Mouse (Mus musculus) cerebellum, adult 2 months (tissue): ENCODE results near the gene Ruvbl2. TPM values are rescaled to one million over a fixed set of nuclear protein-coding genes. Genes with fewer than 3 reads are reported as not detected.
"Not testable (repeated sequence)": the region's sequence is repeated elsewhere in the genome, so short reads cannot be mapped to it uniquely, and the experiment has no call there.

Experiments
- DNase-seq, 2 experiments: peaks; one replicate each; pipeline ENCODE4 v3.0.0; 2021
- H3K27ac ChIP-seq: fragments of 200-500 bp; 2 replicates; pipeline ENCODE4 v1.5.1; 2012; ENCODE audit warnings: low read length, control low read depth, inconsistent platforms; ENCODE audit not compliant: insufficient read depth
- H3K27me3 ChIP-seq: fragments of 200-500 bp; 2 replicates; pipeline ENCODE4 v1.6.1; 2012; ENCODE audit warnings: inconsistent platforms, mild to moderate bottlenecking, low read length, moderate library complexity; ENCODE audit not compliant: control insufficient read depth, insufficient read depth
- H3K4me1 ChIP-seq: fragments of 200-500 bp; 2 replicates; pipeline ENCODE4 v1.6.1; 2011; ENCODE audit warnings: low read length; ENCODE audit not compliant: control insufficient read depth, insufficient read depth
- H3K4me3 ChIP-seq: fragments of 200-500 bp; replicated peaks from 2 replicates; pipeline ENCODE3; 2011; ENCODE audit warnings: mild to moderate bottlenecking, low read depth, low read length, control low read depth; ENCODE audit not compliant: insufficient read depth
- CTCF ChIP-seq: fragments of 200-500 bp; IDR thresholded peaks from 2 replicates; pipeline ENCODE4 v1.5.1; 2011; ENCODE audit warnings: low read depth, mild to moderate bottlenecking, control low read depth, low read length, moderate library complexity, borderline replicate concordance; ENCODE audit not compliant: insufficient read depth
- POLR2A ChIP-seq: fragments of 200-500 bp; IDR thresholded peaks from 2 replicates; pipeline ENCODE4 v1.6.1; 2011; ENCODE audit warnings: low read length, control low read depth, borderline replicate concordance; ENCODE audit not compliant: insufficient read depth
- WGBS: fragments of 180-500 bp; shearing (Covaris S2); methylation state at CpG from one replicate; pipeline ENCODE4 v1.1.7; 2018; 5-methylcytosine and 5-hydroxymethylcytosine counted together
- polyA plus RNA-seq: library from polyadenylated mRNA; depleted of rRNA; stranded (reverse); fragments of >200 nt; gene quantifications from 2 replicates; pipeline ENCODE4 v1.2.3, GENCODE M21; 2012; rRNA removed

Gene Ruvbl2
- polyA plus RNA-seq, result 56.8 TPM in 2 replicates

DNA sequence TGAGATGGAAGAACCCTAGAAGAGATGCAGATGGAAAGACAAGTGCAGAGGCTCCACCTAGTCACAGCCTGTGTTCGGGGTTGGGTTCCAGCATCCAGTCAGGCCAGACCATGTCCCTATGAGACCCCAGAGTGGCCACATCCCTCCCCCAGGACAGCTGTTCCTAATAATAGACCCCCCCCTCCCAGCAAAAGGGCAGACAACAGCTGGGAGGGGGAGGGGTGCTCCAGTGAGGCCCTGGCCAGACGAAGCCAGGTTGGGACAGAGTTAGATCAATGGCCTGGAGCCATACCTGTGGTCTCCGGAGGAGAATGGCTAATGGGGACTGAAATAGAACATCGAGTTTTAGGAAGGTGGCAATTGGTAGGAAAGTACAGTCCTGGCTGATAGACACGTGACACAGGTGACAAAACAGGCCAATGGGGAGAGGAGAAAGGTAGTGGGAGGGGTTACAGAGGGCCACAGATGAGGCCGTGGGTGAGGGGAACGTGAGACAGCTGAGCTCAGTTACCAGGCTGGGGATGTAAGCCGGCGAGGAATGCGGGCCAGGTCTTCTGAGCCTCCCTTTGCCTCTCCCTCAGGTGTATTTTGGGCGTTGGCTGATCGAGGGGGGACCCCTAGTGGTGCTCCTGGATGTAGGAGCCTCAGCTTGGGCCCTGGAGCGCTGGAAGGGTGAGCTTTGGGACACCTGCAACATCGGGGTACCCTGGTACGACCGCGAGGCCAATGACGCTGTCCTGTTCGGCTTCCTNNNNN lies at the start of gene Ruvbl2:
Gene Ruvbl2, minus strand, starts transcription at position 576 of the 756 bp plus-strand sequence.
- DNase-seq, result no peak
- Histone ChIP-seq H3K27ac (no peak within 1 kb of the TSS), H3K4me3 (peak within 1 kb of the TSS; percentile 8), H3K27me3 (no peaks in the 10 kb centered on the region), H3K4me1 (peaks cover 27% of the 10 kb centered on the region)
- TF ChIP-seq CTCF (peak; percentile 30; the same call in 1 of the 2 replicates), POLR2A (no peak)
- 37% methylated on average over 19 of the region's 19 CpGs for WGBS

DNA sequence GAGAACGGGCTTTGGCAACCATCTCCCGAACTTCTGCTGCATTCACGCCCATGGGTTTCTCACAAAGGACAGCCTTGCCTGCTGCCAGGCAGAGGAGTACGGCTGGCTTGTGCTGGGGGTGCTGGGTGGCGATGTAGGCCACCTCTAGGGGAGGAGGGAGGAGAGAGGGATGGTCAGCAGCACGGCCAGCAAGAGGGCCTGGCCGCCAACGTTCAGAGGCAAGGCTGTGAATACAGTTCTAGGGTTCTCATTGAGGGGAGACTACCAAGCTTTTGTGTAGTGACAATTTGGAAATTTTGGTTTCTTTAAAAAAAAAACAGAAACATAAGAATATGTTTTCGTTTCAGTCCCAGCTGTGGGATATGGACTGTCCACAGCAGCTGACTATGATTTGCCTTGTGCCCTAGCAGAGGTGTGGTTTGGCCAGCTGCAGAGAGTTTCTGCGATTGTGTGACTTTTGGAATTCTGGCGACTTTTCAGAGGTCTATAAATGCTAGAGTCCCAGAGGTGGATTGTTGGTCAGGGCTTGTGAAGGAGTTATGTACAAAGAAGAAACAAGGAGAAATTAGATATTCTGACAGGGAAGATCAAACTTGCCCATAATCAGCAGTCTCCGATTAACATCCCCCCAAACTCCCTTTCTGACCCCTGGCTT lies 49.0 kb upstream of the Ruvbl2 start, which contains the start of gene Gm45808:
Gene Gm45808, minus strand, starts transcription at position 51 of the 655 bp plus-strand sequence.
- 64% methylated on average over 12 of the region's 12 CpGs for WGBS
- Histone ChIP-seq H3K27ac (no peak within 1 kb of the TSS), H3K4me1 (peaks cover 3% of the 10 kb centered on the region), H3K4me3 (no peak within 1 kb of the TSS), H3K27me3 (no peaks in the 10 kb centered on the region)
- no peak for TF ChIP-seq POLR2A
- TF ChIP-seq CTCF, result no peak
- no peak for DNase-seq

DNA sequence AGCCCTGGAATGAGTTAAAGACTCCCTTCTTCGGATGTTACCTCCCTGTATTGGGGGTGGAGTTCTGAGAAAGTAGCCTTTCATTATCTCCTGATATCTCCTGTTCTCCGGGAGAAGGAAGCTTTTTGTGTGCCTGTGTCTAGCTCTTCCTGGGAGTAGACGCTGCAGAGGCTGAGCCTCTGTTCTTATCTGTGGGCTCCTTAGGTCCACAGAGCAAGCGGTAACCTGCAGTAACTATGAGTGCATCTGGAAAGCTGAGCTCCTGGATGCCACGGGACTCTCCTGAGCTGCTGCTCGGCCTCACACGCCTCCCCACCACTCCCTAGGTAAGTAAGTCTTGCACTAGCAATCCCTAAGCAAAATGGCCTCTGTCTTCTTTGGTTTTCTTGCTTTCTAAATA lies 48.3 kb upstream of the Ruvbl2 start:
- TF ChIP-seq POLR2A (no peak), CTCF (no peak)
- Histone ChIP-seq H3K27ac (no peak overlapping the region), H3K4me1 (peaks cover 2% of the 10 kb centered on the region), H3K27me3 (no peaks in the 10 kb centered on the region), H3K4me3 (no peak overlapping the region)
- WGBS, result 82% methylated on average over 7 of the region's 7 CpGs
- DNase-seq, result no peak

DNA sequence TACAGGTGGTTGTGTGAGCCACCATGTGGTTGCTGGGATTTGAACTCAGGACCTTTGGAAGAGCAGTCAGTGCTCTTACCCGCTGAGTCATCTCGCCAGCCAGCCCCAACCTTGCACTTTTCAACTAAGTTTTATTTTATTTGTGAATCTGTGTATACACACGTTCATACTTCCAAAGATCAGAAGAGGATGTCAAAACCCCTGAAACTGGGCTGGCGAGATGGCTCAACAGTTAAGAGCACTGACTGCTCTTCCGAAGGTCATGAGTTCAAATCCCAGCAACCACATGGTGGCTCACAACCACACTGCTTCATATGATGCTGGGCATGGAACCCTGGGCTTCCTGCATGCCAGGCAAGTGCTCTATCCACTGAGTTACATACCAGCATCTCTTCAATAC lies 47.1 kb upstream of the Ruvbl2 start:
- H3K4me1 ChIP-seq, H3K27ac ChIP-seq, DNase-seq, H3K27me3 ChIP-seq, H3K4me3 ChIP-seq: not testable (repeated sequence)
- WGBS, result 94% methylated on average over 5 of the region's 5 CpGs

DNA sequence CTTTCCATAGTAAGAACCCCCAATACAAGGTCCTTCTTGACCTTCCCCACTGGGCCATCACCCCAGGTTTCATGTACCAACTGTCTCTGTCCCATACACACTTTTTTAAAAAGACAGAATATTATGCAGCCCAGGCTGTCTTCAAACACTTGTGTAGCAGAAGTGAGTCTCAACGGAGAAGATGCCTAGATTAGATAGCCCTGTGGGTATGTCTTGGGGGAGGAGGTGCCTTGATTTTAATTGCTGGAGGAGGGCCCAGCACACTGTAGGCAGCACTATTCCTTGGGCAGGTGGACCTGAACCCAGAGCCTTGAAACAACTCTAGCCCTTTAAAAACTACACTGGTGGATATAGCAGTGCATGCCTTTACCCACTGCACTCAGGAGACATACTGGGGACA lies 44.3 kb upstream of the Ruvbl2 start:
- Histone ChIP-seq H3K27ac (no peak overlapping the region), H3K4me1 (no peaks in the 10 kb centered on the region; the same call in none of the 2 replicates), H3K27me3 (no peaks in the 10 kb centered on the region), H3K4me3 (no peak overlapping the region)
- no peak for DNase-seq
- 90% methylated on average over 1 of the region's 1 CpGs for WGBS
- TF ChIP-seq POLR2A, result no peak
- no peak for TF ChIP-seq CTCF

DNA sequence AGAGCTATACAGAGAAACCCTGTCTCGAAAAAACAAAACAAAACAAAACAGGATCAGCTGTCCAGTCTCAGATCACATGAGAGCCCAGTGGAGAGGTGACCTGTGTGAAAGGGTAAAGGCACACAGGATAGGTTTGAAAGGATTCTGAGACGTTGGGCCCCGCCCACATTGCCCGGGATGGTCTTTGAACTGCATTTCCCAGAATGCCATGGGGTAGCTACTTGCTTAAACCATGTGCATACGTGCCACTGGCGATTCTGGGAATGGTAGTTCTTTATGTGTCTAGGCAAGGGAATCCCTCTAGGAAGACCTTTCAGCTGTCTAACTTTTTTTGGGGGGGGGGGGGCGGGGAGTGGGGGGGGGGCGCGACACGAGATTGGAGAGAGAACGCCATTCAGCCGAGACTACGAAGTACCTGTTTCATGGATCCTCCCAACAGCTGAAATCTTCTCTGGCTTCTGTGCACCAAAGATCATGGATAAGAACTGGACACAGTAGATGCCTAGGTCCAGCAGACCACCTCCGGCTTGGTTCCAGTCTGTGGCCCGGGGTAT lies 43.6 kb upstream of the Ruvbl2 start, which contains the start of gene Tulp2:
Gene Tulp2, plus strand, starts transcription at position 504 of the 554 bp plus-strand sequence.
- no peaks in the 10 kb centered on the region; the same call in 1 of the 2 replicates for H3K4me1 ChIP-seq
- no peaks in the 10 kb centered on the region for H3K27me3 ChIP-seq
- H3K27ac ChIP-seq, result no peak within 1 kb of the TSS
- H3K4me3 ChIP-seq, result no peak within 1 kb of the TSS
- peak; percentile 71 to 77 for DNase-seq
- WGBS, result 50% methylated on average over 15 of the region's 15 CpGs
- TF ChIP-seq POLR2A, result no peak
- TF ChIP-seq CTCF, result no peak

DNA sequence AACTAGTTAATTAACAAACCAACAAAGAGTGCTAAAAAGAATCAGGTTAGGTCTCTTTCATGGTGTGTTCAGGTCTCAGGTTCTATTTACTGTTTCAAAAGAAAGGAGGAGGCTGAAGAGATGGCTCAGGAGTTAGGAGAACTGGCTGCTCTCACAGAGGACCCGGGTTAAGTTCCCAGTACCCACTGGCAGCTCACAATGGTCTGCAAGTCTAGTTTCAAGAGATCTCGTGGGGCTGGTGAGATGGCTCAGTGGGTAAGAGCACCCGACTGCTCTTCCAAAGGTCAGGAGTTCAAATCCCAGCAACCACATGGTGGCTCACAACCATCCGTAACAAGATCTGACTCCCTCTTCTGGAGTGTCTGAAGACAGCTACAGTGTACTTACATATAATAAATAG lies 42.4 kb upstream of the Ruvbl2 start:
- H3K27ac ChIP-seq, H3K4me3 ChIP-seq, H3K4me1 ChIP-seq, DNase-seq, H3K27me3 ChIP-seq: not testable (repeated sequence)
- 82% methylated on average over 4 of the region's 4 CpGs for WGBS

DNA sequence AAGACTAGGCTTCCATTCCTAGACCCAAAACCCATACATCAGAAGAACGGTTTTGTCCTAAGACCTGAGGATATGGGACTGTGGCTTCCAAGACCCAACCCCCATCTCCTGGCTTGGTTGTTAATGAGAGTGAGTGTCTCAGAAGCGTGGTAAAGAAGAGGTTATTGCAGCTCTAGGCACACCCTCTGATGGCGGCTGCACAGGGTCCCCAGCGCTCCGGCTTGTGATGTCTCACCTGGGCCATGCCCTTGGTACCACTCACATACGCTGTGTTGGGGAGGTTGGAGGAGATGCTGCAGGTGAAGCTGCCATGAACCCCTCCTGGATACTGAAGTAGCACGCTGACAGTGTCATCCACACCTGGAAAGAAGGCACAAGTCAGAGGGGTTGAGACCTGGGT lies 40.9 kb upstream of the Ruvbl2 start:
- no peaks in the 10 kb centered on the region; the same call in 1 of the 2 replicates for H3K4me1 ChIP-seq
- 93% methylated on average over 7 of the region's 7 CpGs for WGBS
- DNase-seq, result no peak
- no peak for TF ChIP-seq CTCF
- no peak overlapping the region for H3K27ac ChIP-seq
- no peak overlapping the region for H3K4me3 ChIP-seq
- H3K27me3 ChIP-seq, result no peaks in the 10 kb centered on the region
